Mouse (Mus musculus) ES-E14 (cell line): ENCODE measurements around the gene Zfp398. TPM values are rescaled to one million over a fixed set of nuclear protein-coding genes. Genes with fewer than 3 reads are reported as not detected.
A peak's percentile ranks its signal among the peaks of the same experiment; 100 is the strongest.

ENCODE experiments used
- DNase-seq: peaks from one replicate; pipeline ENCODE4 v3.0.0-alpha.2; 2013; ENCODE audit warnings: low read depth, low spot score
- H3K27ac ChIP-seq: 2 replicates; pipeline ENCODE4 v1.5.1; 2012; ENCODE audit warnings: low read depth, mild to moderate bottlenecking, low read length, moderate library complexity, mixed read lengths; ENCODE audit not compliant: poor library complexity, insufficient read depth, severe bottlenecking
- H3K36me3 ChIP-seq: 2 replicates; pipeline ENCODE4 v1.6.1; 2012; ENCODE audit warnings: mild to moderate bottlenecking, low read length, moderate library complexity, mixed read lengths; ENCODE audit not compliant: control insufficient read depth, poor library complexity, insufficient read depth, severe bottlenecking
- H3K4me1 ChIP-seq, 2 experiments: fragments of 150-350 bp in 1 of 2; sonication (generic) in 1 of 2; 2 replicates each; pipeline ENCODE4 v1.6.1; 2012; ENCODE audit warnings: low read length in 2 of 2, mild to moderate bottlenecking in 1 of 2, mixed read lengths in 1 of 2; ENCODE audit not compliant: control insufficient read depth in 2 of 2, insufficient read depth in 2 of 2, poor library complexity in 1 of 2
- H3K4me3 ChIP-seq, 2 experiments: fragments of 150-350 bp in 1 of 2; sonication (generic) in 1 of 2; 2 replicates each; pipeline ENCODE4 v1.5.1; 2012; ENCODE audit warnings: low read length in 2 of 2, low read depth in 1 of 2, mild to moderate bottlenecking in 1 of 2, mixed read lengths in 1 of 2; ENCODE audit not compliant: insufficient read depth in 1 of 2, poor library complexity in 1 of 2, severe bottlenecking in 1 of 2
- H3K9ac ChIP-seq: 2 replicates; pipeline ENCODE4 v1.6.1; 2012; ENCODE audit warnings: low read depth, mild to moderate bottlenecking, low read length, mixed read lengths; ENCODE audit not compliant: poor library complexity, insufficient read depth, severe bottlenecking
- H3K9me3 ChIP-seq: fragments of 150-350 bp; sonication (generic); 2 replicates; pipeline ENCODE4 v1.6.1; 2012; ENCODE audit warnings: low read depth, mild to moderate bottlenecking, low read length; ENCODE audit not compliant: control insufficient read depth, insufficient read depth
- CHD2 ChIP-seq: IDR thresholded peaks from 2 replicates; pipeline ENCODE4 v1.6.1; 2014; ENCODE audit warnings: mild to moderate bottlenecking, low read depth, low read length, inconsistent platforms
- HCFC1 ChIP-seq: IDR thresholded peaks from 2 replicates; pipeline ENCODE4 v1.6.1; 2012; ENCODE audit warnings: low read length, inconsistent platforms, borderline replicate concordance; ENCODE audit not compliant: insufficient read depth
- MAFK ChIP-seq: IDR thresholded peaks from 2 replicates; pipeline ENCODE4 v1.6.1; 2014; ENCODE audit warnings: mild to moderate bottlenecking, low read depth, low read length, inconsistent platforms; ENCODE audit not compliant: insufficient read depth
- ZC3H11A ChIP-seq: IDR thresholded peaks from 2 replicates; pipeline ENCODE4 v1.6.1; 2012; ENCODE audit warnings: low read depth, mild to moderate bottlenecking, inconsistent platforms, low read length, borderline replicate concordance
- ZNF384 ChIP-seq: IDR thresholded peaks from 2 replicates; pipeline ENCODE4 v1.6.1; 2012; ENCODE audit warnings: low read depth, low read length, inconsistent platforms
- in situ Hi-C, 2 experiments: fragments of 600-800 bp; cut with MboI; formaldehyde crosslinking; loops; one replicate each; pipeline ENCODE4 v1.15.1; 2025; ENCODE audit warnings: low sequenced_read_pairs in 2 of 2, inconsistent platforms in 1 of 2; ENCODE audit not compliant: unreplicated experiment in 2 of 2
- total RNA-seq: library from RNA; depleted of rRNA; stranded (reverse); fragments of 300-350 nt; gene quantifications from 2 replicates; pipeline ENCODE4 v1.2.3, GENCODE M21; 2012; rRNA removed

The Zfp398 gene
- total RNA-seq, 1 experiment = 3.8 TPM

DNA sequence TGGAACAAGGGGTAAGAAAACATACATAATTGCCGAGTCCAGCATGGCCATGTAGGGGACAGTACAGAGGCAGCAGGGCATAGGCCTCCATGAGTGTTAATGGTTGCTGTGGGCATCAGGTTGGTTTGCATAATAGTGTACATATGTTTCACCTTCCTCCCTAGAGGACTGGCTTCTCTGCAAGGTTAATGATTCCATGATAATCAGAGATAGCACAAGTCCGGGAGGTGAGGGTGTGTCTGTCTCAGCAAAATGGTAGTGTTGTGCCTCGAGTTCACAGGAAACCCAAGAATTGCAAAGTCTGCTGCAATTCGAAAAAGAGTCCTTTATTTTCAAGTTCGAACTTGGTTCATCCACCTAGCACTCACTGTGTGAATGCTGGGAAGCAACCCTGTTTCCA is 81.6 kb downstream of the Zfp398 start:
- H3K4me1 ChIP-seq = peaks cover 5 to 7% of the 10 kb centered on the region in 2 experiments; a peak in 2 of 4 replicates
- TF ChIP-seq CHD2 (no peak), MAFK (no peak), ZC3H11A (no peak), HCFC1 (no peak), ZNF384 (no peak)
- no peaks in the 10 kb centered on the region for H3K9me3 ChIP-seq
- H3K4me3 ChIP-seq = no peak overlapping the region
- no peak overlapping the region for H3K27ac ChIP-seq
- no peak for DNase-seq
- H3K9ac ChIP-seq = no peak overlapping the region
- H3K36me3 ChIP-seq = no peaks in the 10 kb centered on the region
- in situ Hi-C loops = no loop called here

DNA sequence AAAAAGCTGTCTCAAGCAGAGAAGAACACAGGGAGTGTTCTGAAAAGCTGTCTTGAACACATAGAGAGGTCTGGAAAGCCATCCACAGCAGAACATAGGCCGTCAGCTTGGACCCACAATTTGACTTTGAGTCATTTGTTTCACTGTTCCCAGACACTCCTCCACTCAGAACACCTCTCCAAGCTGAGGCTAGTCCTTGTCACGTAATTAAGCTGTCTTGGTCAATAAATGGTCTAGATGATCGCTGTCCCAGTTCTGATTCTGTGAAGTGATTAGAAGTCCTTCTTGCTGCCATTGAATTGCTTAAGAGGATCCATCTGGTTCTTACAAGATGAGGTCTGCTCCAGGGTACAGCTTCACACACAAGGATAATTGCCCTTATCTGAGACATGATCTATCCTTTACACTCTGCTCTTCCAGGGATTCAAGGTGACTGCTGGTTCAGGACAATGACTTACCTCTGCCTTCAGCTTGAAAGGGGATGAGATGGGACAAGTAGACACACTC is 83.4 kb downstream of the Zfp398 start:
- no peaks in the 10 kb centered on the region for H3K36me3 ChIP-seq
- no peak overlapping the region for H3K27ac ChIP-seq
- in situ Hi-C loops = no loop called here
- H3K4me1 ChIP-seq = peaks cover 4 to 5% of the 10 kb centered on the region in 2 experiments; a peak in 2 of 4 replicates
- H3K9ac ChIP-seq = no peak overlapping the region
- H3K4me3 ChIP-seq = no peak overlapping the region
- DNase-seq = no peak
- TF ChIP-seq ZC3H11A = no peak
- no peak for TF ChIP-seq MAFK
- TF ChIP-seq ZNF384 = no peak
- no peak for TF ChIP-seq CHD2
- no peak for TF ChIP-seq HCFC1
- H3K9me3 ChIP-seq = no peaks in the 10 kb centered on the region

DNA sequence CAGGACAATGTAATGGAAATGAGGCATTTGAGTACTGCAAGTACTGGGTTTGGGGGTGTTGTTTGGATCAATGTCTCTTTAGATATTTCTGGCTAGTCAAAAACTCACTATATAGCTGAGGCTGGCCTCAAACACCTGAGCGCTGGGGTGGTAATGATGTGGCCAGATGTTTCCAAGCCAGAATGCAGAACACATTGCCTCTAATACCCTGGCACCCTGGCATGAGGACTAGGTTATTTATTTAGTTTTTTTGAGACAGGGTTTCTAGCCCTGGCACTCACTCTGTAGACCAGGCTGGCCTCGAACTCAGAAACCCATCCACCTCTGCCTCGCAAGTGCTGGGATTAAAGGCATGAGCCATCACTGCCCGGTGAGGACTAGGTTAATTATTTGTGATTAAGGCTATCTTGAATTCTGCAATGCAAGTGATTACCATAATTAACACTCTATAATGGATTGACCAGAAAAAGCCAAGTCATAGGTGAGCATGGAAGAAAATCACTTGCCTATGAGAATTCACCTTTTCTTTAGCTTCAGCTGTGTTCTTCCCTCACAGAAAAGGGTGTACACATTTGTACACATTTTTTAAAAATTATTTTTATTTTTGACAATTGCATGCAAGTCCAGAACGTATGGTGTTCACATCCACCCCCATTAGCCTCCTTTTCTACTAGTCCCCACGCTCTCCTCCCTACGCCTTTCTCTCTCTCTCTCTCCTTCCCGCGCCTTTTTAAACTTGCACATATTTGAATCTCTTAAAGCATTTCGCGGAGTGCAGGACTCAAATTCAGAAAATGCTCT is 84.4 kb downstream of the Zfp398 start:
- DNase-seq = no peak
- no peaks in the 10 kb centered on the region for H3K36me3 ChIP-seq
- no peaks in the 10 kb centered on the region for H3K9me3 ChIP-seq
- H3K9ac ChIP-seq = peak overlapping the region; percentile 95; the same call in 1 of the 2 replicates
- H3K27ac ChIP-seq = no peak overlapping the region; the same call in 1 of the 2 replicates
- TF ChIP-seq HCFC1 (no peak), ZNF384 (no peak), CHD2 (no peak), MAFK (no peak), ZC3H11A (no peak)
- in situ Hi-C loops = no loop called here
- H3K4me1 ChIP-seq = peaks cover 4 to 5% of the 10 kb centered on the region in 2 experiments; a peak in 2 of 4 replicates
- H3K4me3 ChIP-seq = peak overlapping the region; percentile 90 to 98

DNA sequence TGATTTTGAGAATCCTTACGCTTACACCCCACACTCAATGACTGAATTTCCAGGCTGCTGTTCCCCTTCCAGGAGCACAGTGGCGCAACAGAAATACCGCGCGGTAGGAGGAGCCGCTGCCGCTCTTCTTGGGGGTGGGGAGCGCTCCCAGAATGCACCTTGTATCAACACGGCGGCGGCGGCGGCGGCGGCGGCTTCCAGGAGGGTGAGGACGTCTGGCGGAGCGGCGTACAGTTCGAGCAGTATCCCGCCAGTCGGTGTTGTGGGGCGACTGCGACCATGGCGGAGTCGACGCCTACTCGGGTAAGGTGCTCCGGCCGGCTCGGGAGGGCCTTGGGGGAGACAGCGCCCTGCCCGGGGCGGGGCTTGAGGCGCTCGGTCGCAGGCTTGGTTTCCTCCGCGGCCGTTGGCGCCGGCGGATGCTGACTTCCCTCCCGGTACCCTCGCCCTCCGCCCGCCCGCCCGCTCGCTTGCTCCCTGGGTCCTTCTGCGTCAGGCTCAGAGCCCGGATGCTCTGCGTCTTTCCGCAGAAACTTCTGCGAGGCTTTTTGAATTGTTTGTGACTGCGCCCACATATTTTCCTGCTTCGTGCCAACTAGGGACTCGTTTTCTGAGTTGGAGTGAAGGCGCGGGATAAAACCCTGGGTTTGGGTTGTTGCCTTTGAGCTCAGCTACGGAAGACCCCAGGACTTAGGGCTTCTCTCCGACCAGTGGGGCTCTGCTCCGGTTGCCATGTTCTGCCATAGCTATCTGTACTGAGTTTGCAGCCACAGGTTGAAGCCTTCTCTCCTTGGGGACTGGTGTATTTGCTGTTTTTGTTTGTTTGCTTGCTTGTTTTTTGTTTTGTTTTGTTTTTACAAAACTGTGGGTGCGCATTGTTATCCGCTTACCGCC is 85.2 kb downstream of the Zfp398 start, which contains the start of gene Zfp212:
Gene Zfp212, plus strand, starts transcription at position 30 of the 894 bp plus-strand sequence.
- H3K9me3 ChIP-seq = no peaks in the 10 kb centered on the region
- peak within 1 kb of the TSS; percentile 95 for H3K9ac ChIP-seq
- TF ChIP-seq HCFC1 (peak; percentile 41; the same call in 1 of the 2 replicates), ZC3H11A (no peak), MAFK (no peak)
- H3K36me3 ChIP-seq = no peaks in the 10 kb centered on the region
- peak within 1 kb of the TSS; percentile 90 to 98 for H3K4me3 ChIP-seq
- H3K27ac ChIP-seq = peak within 1 kb of the TSS; percentile 87
- peaks cover 4 to 5% of the 10 kb centered on the region in 2 experiments; a peak in 2 of 4 replicates for H3K4me1 ChIP-seq
- peak; percentile 87 for DNase-seq
- in situ Hi-C loops = no loop called here

Other genes starting within 250 kb of the Zfp398 start
- gene Ezh2, start 240.3 kb upstream of the Zfp398 start, total RNA-seq = 63.8 and 68.9 TPM in 2 replicates
- gene Pdia4, start 22.2 kb upstream of the Zfp398 start, total RNA-seq = 429 and 516 TPM in 2 replicates
- gene Zfp786, start 4.8 kb upstream of the Zfp398 start, total RNA-seq = 2.0 and 2.2 TPM in 2 replicates
- 4.9 and 6.3 TPM in 2 replicates for gene Zfp282, start 41.5 kb downstream of the Zfp398 start, total RNA-seq
- 9.2 and 10.1 TPM in 2 replicates for gene Zfp212, start 84.8 kb downstream of the Zfp398 start, total RNA-seq
- gene Zfp956, start 117.7 kb downstream of the Zfp398 start, total RNA-seq = 8.6 and 10.9 TPM in 2 replicates
- gene Zfp777, start 213.2 kb downstream of the Zfp398 start, total RNA-seq = 13.9 and 18.2 TPM in 2 replicates